Mouse (Mus musculus): ENCODE measurements around the gene Hmg20a.

Gene Hmg20a

DNA sequence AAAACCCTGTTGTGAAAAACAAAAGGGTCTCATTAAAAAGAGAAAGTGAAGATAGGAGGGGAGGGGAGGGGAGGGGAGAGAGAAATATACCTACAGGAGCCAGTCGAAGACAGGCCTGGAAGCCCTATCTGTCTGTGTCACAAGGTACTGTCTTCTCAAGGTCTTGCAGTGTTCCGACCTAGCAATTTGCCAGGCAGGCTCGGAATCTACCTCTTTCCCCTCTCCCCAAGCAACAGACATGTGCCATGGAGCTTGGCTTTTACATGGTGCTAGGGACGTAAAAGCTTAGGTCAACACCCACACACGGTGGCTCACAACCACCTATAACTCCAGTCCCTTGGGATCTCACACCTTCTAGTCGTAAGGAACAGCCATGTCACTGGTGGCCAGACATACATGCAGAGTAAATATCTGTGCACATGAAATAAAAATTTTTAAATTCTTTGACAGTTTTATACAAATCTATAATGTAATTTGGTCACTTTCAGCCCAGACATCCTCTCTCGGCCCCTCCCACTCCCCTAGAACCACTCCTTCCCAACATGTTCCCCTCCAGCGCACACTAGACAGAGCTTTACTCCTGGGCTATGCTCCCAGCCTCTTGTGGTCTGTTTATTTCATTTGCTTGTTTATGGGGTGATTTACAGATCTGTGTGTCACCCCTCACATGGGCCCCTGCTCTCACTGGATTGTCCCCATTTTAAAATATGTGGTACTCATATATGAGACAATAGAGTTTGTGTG is 81.1 kb downstream of the Hmg20a start:
- no peak for DNase-seq

DNA sequence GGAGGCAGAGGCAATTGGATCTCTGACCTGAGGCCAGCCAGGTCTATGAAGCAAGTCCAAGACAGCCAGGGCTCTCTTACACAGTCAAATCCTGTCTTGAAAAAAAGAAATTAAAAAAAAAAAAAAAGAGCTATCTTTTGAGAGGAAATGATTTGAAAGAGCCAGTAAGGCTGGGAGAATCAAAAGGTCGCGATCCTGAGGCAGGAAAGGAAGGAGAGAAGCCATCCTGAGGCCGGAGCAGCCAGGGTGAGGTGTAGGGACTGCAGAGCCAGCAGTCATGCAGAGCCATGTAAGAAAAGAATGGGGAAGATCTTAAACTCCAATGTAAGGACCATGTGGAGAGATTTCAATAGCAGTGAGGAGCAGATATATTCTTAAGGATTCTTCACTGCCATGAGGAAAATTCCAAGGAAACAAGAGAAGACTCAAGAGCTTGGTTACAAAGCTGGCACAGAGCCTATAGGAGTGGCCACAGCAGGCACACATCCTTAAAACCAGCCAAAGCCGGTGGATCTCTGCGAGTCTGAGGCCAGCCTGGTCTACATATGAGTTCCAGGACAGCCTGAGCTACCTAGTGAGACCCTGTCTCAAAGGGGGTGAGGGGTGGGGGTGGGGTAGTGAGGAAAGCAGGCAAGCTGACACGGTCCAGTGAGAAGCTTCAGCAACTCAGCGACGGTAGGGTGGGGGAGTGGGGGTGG is 82.6 kb downstream of the Hmg20a start:
- peak; percentile 27 for DNase-seq

DNA sequence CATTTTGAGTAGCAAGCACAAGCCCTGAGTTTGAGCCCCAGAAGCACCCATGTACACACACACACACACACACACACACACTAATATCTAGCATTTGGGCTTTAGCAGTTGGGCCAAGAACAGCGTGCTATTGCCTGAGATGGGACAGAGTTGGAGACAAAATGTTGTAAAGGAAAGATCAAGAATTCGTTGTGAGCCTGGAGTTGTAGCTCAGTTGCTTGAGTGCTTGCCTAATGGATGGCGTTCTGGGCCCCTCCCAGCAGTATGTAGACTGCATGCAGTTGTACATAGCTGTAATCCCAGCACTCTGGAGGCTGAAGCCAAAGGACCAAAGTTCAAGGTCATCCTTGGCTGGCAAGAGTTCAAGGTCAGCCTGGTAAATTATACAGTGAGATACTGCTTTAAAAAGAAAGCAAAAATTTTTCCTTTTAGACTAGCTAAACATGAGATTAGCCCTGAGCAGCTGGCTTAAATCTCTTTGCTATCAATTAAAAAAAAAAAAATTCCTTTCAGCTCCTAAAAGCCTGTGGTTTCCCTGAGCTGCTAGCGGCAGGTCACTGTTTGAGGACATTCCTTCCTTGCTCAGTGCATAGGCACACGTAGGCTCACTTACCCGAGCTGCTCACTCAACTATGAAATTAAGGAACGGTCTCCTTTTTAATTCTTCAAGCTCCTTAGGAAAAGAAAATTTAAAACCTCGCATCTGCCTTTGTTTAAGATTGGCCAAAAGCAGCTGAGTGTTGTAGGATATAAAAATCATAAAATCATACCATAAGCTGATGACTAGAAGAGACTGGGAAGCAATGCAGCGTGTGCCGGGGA is 83.5 kb downstream of the Hmg20a start:
- peak; percentile 44 for DNase-seq

DNA sequence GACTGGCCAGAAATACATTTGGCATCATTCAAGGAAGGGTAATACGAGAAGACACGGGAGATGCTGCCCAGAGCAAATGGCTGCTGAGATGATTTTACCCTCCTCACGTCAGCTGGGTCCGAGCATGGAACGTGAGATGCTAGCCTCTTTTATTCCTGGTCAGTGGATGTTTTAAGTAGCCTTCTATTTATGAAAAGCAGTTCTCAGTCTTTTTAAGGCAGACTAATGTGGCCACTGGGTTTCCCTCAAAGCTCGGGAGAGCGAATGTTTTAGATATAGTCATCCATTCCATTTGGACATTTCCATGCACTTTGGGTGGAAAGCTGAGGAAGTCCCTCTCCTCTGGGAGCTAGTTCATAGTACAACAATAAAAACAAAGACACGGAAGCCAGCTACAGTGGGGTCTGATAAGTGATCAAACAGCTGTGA is 84.1 kb downstream of the Hmg20a start:
- peak; percentile 29 for DNase-seq

GRCm38 (mm10) chr9:56503621-56504500 is 85.5 kb downstream of the Hmg20a start:
- DNase-seq, result no peak

DNA sequence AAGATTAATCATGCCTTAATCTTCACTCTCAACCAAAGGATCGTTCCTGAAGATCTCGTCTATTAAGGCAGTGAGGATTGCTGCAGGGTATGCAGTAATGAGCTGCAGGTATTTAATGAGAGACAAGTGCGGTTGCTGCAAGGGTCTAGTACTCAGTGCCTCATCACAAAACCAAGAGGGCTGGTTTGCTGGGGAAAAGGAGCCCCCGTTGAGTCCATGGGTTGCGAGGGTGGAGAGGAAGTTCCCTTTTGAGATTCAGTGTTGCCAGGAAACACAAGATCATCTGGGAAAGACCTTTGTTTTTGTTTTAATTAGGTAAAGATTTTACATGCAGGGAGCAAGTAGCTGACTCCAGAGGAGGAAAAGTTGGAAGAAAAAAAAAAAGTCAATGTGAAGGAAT is 86.1 kb downstream of the Hmg20a start:
- no peak for DNase-seq

DNA sequence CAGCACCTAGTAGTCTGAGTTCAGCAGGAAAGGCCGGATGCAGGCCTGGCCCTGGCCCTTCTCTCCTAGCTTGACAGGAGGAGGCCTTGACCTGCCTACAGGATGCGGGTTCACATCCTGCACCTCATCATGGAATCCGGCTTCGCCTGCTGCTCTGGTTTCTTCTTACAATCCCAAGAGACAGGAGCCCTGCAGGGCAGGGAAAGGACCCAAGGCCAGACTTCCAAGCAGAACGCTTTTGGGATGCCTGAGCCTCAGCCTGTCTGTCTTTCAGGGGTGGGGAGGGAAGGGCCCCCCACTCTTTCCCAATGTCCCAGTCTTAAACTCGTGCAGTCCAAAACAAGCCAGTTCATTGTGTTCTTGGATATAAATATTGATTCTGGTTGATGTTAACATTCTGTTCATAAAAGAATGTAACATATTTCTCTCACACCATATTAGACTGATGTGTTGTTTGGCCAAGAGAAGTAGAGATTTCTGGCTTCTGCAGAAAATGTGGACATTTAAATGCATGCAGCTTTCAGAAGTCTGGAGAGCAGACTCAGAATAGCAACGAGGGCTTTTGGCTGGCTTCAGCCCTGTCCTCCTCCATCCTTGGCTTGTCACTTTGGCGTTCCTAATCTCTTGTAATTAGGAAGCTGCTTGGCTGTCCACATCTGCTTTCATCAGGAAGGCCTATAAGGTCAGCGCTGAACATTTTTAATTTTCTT is 86.8 kb downstream of the Hmg20a start:
- DNase-seq, result peak; percentile 72

- peak; percentile 94 for DNase-seq
These were observed 87.7 kb downstream of the Hmg20a start for GRCm38 (mm10) chr9:56505793-56506755.

DNA sequence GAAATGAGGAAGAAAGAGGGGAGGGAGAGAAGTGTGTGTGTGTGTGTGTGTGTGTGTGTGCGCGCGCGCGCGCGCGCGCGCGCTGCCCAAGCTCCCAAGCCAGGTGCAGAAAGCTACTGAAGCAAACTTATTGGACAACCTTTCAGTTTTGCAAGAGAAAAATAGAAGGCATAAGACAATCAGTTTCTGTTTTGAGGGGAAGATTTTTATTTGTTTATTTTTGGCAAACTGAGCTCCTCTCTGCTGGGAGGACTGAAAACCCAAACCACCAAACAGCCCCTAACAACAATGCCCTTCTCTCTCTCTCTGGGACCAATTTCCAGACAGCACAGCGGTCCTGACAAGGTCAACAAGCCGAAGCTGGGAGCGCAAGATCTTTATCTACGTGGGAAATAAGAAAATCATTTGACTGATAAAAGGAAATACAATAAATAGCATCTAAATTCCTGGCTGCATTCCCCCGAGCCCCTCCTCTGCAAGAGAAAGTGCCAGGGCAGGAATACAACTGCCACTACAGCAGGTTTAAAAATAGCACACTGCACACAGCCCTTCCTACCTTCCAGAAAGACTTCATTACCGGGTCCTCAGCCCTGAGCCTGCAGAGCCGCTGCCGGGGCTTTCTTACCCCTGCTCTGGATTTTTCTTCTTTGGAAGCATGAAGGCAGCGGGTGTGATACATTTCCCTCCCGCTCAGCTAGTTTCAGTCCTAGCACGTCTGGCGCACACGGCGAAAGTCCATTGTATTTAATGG is 88.7 kb downstream of the Hmg20a start:
- DNase-seq, result peak; percentile 78

GRCm38 (mm10) chr9:56507682-56508061 is 89.3 kb downstream of the Hmg20a start:
- DNase-seq, result no peak

DNA sequence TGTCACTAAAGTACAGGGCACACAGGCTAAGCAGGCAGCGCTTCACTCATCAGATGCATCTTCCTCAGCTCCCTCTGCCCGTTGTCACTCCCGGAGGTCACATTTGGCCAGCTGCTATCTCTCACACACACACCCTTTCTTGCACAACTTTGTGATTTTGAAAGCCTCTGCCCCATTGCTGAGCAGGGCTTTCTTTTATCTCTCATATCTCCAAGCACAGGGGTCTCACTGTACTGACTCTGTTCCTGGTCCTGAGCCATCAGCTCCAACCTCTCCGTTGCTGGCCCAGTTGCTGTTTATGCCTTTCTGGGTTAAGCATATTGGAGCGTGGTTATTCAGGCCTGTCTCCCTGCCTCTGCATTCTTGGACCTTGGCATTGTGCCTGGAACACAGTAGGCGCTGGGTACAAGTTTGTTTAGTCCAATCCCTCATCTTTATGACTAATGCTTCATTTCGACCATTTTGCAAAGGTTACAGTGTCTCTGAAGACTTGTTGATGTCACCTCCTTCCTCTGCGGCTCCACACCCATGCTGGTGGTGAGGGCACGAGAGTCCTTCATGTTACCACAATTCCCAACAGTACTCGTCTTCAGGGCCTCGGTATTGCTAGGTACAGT is 90.5 kb downstream of the Hmg20a start:
- peak; percentile 67 for DNase-seq

DNA sequence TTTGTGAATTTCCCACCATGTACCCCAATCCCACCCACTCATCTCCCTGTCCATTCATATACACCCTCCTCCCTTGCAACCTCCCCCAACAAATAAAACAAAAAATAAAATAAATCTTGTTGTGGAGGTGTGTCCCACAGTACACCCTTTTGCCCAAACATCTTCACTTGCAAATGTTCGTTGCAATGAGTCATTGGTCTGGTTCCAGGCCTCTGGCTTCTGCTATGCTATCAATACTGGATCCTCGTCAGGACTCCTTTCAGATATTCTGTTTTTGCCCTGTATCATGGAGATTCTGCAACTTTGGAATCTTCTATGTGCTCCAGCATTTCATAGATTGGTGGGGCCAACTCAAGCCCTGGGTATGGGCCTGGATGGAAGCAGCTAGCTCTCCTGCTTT is 91.9 kb downstream of the Hmg20a start:
- DNase-seq, result no peak

DNA sequence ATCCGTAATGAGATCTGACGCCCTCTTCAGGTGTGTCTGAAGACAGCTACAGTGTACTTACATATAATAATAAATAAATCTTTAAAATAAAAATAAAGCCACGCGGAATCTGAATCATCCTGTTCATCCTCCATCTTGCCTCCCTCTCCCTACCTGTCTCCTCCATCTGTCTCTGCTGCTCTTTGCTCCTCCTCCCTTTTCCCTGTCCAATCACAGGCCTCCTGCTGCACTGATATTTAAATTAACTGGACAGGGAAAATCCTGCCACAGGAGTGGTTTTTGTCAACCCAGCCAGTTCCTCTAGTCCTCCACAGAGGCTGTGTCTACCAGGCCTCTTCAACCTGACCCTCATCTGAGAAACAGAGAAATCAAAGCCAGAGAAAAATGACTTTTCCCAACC is 94.1 kb downstream of the Hmg20a start:
- no peak for DNase-seq

GRCm38 (mm10) chr9:56515110-56515509 is 96.7 kb downstream of the Hmg20a start:
- DNase-seq, result no peak

- DNase-seq, result no peak
These were observed 97.8 kb downstream of the Hmg20a start for GRCm38 (mm10) chr9:56516219-56516618.

- peak; percentile 71 for DNase-seq
These were observed 98.4 kb downstream of the Hmg20a start for GRCm38 (mm10) chr9:56516692-56517263.

DNA sequence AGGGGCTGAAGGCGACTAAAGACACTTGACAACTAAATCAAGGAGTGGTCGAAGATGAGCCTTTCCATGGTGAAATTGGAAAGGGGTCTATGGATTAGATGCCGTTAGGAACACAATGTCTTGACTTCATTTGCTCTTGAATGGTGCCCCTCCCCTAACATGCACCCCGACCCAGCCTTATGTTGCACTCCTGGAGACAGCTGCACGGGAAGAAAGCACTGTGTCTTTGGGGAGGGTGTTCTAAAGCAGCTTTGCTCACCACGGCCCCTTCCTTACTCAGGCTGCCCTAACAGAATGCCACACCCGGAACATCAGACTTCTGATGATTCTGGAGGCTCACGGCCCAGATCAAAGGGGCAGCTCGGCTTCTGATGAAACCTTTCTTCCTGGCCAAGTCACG is 103.9 kb downstream of the Hmg20a start:
- DNase-seq, result no peak

DNA sequence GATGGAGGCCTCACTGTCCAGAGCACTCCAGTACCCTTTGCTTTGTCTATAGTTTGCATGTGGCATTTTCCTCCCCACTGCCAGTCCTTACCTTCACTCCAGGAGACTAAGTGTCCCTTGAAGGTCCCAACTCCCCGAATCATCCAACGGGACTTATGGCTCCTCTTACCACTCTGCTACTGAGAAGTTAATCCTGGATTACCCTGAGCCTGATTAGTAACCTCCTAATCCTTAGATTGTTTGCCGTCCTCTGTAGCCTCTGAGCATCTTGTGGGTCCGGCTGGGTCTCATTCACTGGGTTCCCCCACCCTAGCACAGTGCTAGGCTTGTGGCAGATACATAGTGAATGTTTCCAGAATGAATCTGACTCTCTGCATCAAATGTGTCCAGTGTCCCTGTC is 109.5 kb downstream of the Hmg20a start:
- DNase-seq, result no peak

- DNase-seq, result no peak
These were observed 113.6 kb downstream of the Hmg20a start for GRCm38 (mm10) chr9:56531991-56532390.

Data from kidney, adult 9 months (tissue).